Mouse (Mus musculus): ENCODE results near the gene Tnfrsf21. TPM values are rescaled to one million over a fixed set of nuclear protein-coding genes. Genes with fewer than 3 reads are reported as not detected.

Tnfrsf21 gene
- polyA plus RNA-seq, 1 experiment from 2014 or later, result 36.9 TPM

GRCm38 (mm10) chr17:43026708-43027107 lies 10.4 kb downstream of the Tnfrsf21 start:
- Histone ChIP-seq H3K27ac (replicated peaks) (no peak overlapping the region), H3K9ac (ENCODE audit: low read length) (no peak overlapping the region), H3K27me3 (ENCODE audit: control insufficient read depth, insufficient read depth, low read length) (no peaks in the 10 kb centered on the region), H3K9me3 (ENCODE audit: control insufficient read depth, low read length) (no peaks in the 10 kb centered on the region), H3K4me1 (replicated peaks; ENCODE audit: control insufficient read depth, insufficient read depth) (no peaks in the 10 kb centered on the region), H3K36me3 (ENCODE audit: control insufficient read depth, insufficient read depth, low read length) (no peaks in the 10 kb centered on the region), H3K4me3 (ENCODE audit: low read depth, low read length) (no peak overlapping the region), H3K4me2 (replicated peaks; ENCODE audit: low read depth) (no peak overlapping the region)
- WGBS, result 80% methylated on average over 4 of the region's 4 CpGs
- ATAC-seq (ENCODE audit: low FRiP score, low TSS enrichment) (no peak), DNase-seq (ENCODE audit: low spot score) (no peak)
- TF ChIP-seq CTCF (IDR thresholded peaks at IDR 0.05; ENCODE audit: low read depth) (no peak), EP300 (optimal IDR thresholded peaks at IDR 0.05) (no peak)

GRCm38 (mm10) chr17:43029546-43029945 lies 13.2 kb downstream of the Tnfrsf21 start:
- DNase-seq (ENCODE audit: low spot score) (no peak), ATAC-seq (ENCODE audit: low FRiP score, low TSS enrichment) (peak; percentile 25; the same call in 1 of the 2 replicates)
- Histone ChIP-seq H3K9me3 (ENCODE audit: control insufficient read depth, low read length) (no peaks in the 10 kb centered on the region), H3K27me3 (ENCODE audit: control insufficient read depth, insufficient read depth, low read length) (no peaks in the 10 kb centered on the region), H3K27ac (replicated peaks) (no peak overlapping the region), H3K9ac (ENCODE audit: low read length) (no peak overlapping the region), H3K36me3 (ENCODE audit: control insufficient read depth, insufficient read depth, low read length) (no peaks in the 10 kb centered on the region), H3K4me2 (replicated peaks; ENCODE audit: low read depth) (no peak overlapping the region), H3K4me3 (ENCODE audit: low read depth, low read length) (no peak overlapping the region), H3K4me1 (replicated peaks; ENCODE audit: control insufficient read depth, insufficient read depth) (no peaks in the 10 kb centered on the region)
- TF ChIP-seq EP300 (optimal IDR thresholded peaks at IDR 0.05) (no peak), CTCF (IDR thresholded peaks at IDR 0.05; ENCODE audit: low read depth) (no peak)
- WGBS, result 86% methylated on average over 3 of the region's 3 CpGs

GRCm38 (mm10) chr17:43030290-43030689 lies 13.9 kb downstream of the Tnfrsf21 start:
- no peak overlapping the region for H3K4me3 ChIP-seq (ENCODE audit: low read depth, low read length)
- H3K9me3 ChIP-seq (ENCODE audit: control insufficient read depth, low read length), result no peaks in the 10 kb centered on the region
- no peaks in the 10 kb centered on the region for H3K27me3 ChIP-seq (ENCODE audit: control insufficient read depth, insufficient read depth, low read length)
- WGBS, result 79% methylated on average over 3 of the region's 3 CpGs
- no peaks in the 10 kb centered on the region for H3K4me1 ChIP-seq (replicated peaks; ENCODE audit: control insufficient read depth, insufficient read depth)
- H3K27ac ChIP-seq (replicated peaks), result no peak overlapping the region
- DNase-seq (ENCODE audit: low spot score) (no peak), ATAC-seq (ENCODE audit: low FRiP score, low TSS enrichment) (no peak)
- H3K4me2 ChIP-seq (replicated peaks; ENCODE audit: low read depth), result no peak overlapping the region
- no peak for TF ChIP-seq EP300 (optimal IDR thresholded peaks at IDR 0.05)
- no peak for TF ChIP-seq CTCF (IDR thresholded peaks at IDR 0.05; ENCODE audit: low read depth)
- H3K9ac ChIP-seq (ENCODE audit: low read length), result no peak overlapping the region
- H3K36me3 ChIP-seq (ENCODE audit: control insufficient read depth, insufficient read depth, low read length), result no peaks in the 10 kb centered on the region

- H3K36me3 ChIP-seq (ENCODE audit: control insufficient read depth, insufficient read depth, low read length), result peaks cover 2% of the 10 kb centered on the region; the same call in 1 of the 2 replicates
- no peaks in the 10 kb centered on the region for H3K9me3 ChIP-seq (ENCODE audit: control insufficient read depth, low read length)
- H3K27ac ChIP-seq (replicated peaks), result no peak overlapping the region
- DNase-seq (ENCODE audit: low spot score) (no peak), ATAC-seq (ENCODE audit: low FRiP score, low TSS enrichment) (no peak)
- TF ChIP-seq EP300 (optimal IDR thresholded peaks at IDR 0.05) (no peak), CTCF (IDR thresholded peaks at IDR 0.05; ENCODE audit: low read depth) (no peak)
- H3K9ac ChIP-seq (ENCODE audit: low read length), result no peak overlapping the region
- H3K4me1 ChIP-seq (replicated peaks; ENCODE audit: control insufficient read depth, insufficient read depth), result no peaks in the 10 kb centered on the region
- WGBS, result 64% methylated on average over 8 of the region's 8 CpGs
- no peak overlapping the region for H3K4me3 ChIP-seq (ENCODE audit: low read depth, low read length)
- no peak overlapping the region for H3K4me2 ChIP-seq (replicated peaks; ENCODE audit: low read depth)
- no peaks in the 10 kb centered on the region for H3K27me3 ChIP-seq (ENCODE audit: control insufficient read depth, insufficient read depth, low read length)
Observed at GRCm38 (mm10) chr17:43032489-43033036, 16.2 kb downstream of the Tnfrsf21 start.

- no peak overlapping the region for H3K4me2 ChIP-seq (replicated peaks; ENCODE audit: low read depth)
- TF ChIP-seq EP300 (optimal IDR thresholded peaks at IDR 0.05) (no peak), CTCF (IDR thresholded peaks at IDR 0.05; ENCODE audit: low read depth) (no peak)
- ATAC-seq (ENCODE audit: low FRiP score, low TSS enrichment), result 0 out of 2 replicates have a peak, but pooled peaks have one; percentile 50
Observed at GRCm38 (mm10) chr17:43035386-43035785, 19.0 kb downstream of the Tnfrsf21 start.

GRCm38 (mm10) chr17:43036058-43036757 lies 19.9 kb downstream of the Tnfrsf21 start:
- Histone ChIP-seq H3K27ac (replicated peaks) (no peak overlapping the region), H3K4me3 (ENCODE audit: low read depth, low read length) (no peak overlapping the region), H3K36me3 (ENCODE audit: control insufficient read depth, insufficient read depth, low read length) (peaks cover 14% of the 10 kb centered on the region), H3K4me2 (replicated peaks; ENCODE audit: low read depth) (no peak overlapping the region), H3K27me3 (ENCODE audit: control insufficient read depth, insufficient read depth, low read length) (no peaks in the 10 kb centered on the region), H3K9ac (ENCODE audit: low read length) (no peak overlapping the region), H3K9me3 (ENCODE audit: control insufficient read depth, low read length) (no peaks in the 10 kb centered on the region), H3K4me1 (replicated peaks; ENCODE audit: control insufficient read depth, insufficient read depth) (no peaks in the 10 kb centered on the region)
- DNase-seq (ENCODE audit: low spot score), result no peak
- 81% methylated on average over 10 of the region's 10 CpGs for WGBS
- ATAC-seq (ENCODE audit: low FRiP score, low TSS enrichment), result peak; percentile 54; the same call in 1 of the 2 replicates
- TF ChIP-seq EP300 (optimal IDR thresholded peaks at IDR 0.05), result no peak
- no peak for TF ChIP-seq CTCF (IDR thresholded peaks at IDR 0.05; ENCODE audit: low read depth)

More at GRCm38 (mm10) chr17:43035386-43035785, 19.0 kb downstream of the Tnfrsf21 start:
- no peaks in the 10 kb centered on the region for H3K9me3 ChIP-seq (ENCODE audit: control insufficient read depth, low read length)
- 68% methylated on average over 2 of the region's 2 CpGs for WGBS
- no peak overlapping the region for H3K9ac ChIP-seq (ENCODE audit: low read length)
- H3K4me1 ChIP-seq (replicated peaks; ENCODE audit: control insufficient read depth, insufficient read depth), result no peaks in the 10 kb centered on the region
- peaks cover 14% of the 10 kb centered on the region for H3K36me3 ChIP-seq (ENCODE audit: control insufficient read depth, insufficient read depth, low read length)
- DNase-seq (ENCODE audit: low spot score), result no peak
- H3K27me3 ChIP-seq (ENCODE audit: control insufficient read depth, insufficient read depth, low read length), result no peaks in the 10 kb centered on the region
- H3K27ac ChIP-seq (replicated peaks), result no peak overlapping the region
- H3K4me3 ChIP-seq (ENCODE audit: low read depth, low read length), result no peak overlapping the region

All from stomach, postnatal 0 days (tissue).